Mouse (Mus musculus) T-helper 17 cell (primary cell): ENCODE measurements around the gene Pola2.

Experiments used
- in situ Hi-C, 2 experiments: fragments of 300-600 bp; cut with MboI, MseI; formaldehyde crosslinking; loops; 1 replicate in 1 of 2; 2 replicates in 1 of 2; pipeline ENCODE4 v1.15.1; 2025; ENCODE audit warnings: high pct_unique_total_duplicates in 2 of 2

The Pola2 gene

GRCm38 (mm10) chr19:5912103-5913006 lies 51.6 kb downstream of the Pola2 start:
- in situ Hi-C loops: no loop called here

GRCm38 (mm10) chr19:5911430-5912102 lies 52.4 kb downstream of the Pola2 start:
- in situ Hi-C loops: no loop called here

GRCm38 (mm10) chr19:5910221-5910620 lies 53.8 kb downstream of the Pola2 start:
- in situ Hi-C loops: no loop called here

- in situ Hi-C loops: no loop called here
These were observed 56.7 kb downstream of the Pola2 start for GRCm38 (mm10) chr19:5907275-5907674.

GRCm38 (mm10) chr19:5894002-5894678 lies 69.9 kb downstream of the Pola2 start, which contains the start of gene Tigd3:
Tigd3 (minus strand) TSS chr19:5894149.
- in situ Hi-C loops: loop anchor here in 1 of 2 experiments (10.0 kb wide), 1 partner anchor 349 kb away; no protein-coding TSS in a partner anchor

- in situ Hi-C loops: loop anchor here in 1 of 2 experiments (10.0 kb wide), 1 partner anchor 349 kb away; no protein-coding TSS in a partner anchor
These were observed 70.6 kb downstream of the Pola2 start for GRCm38 (mm10) chr19:5893282-5894001.

DNA sequence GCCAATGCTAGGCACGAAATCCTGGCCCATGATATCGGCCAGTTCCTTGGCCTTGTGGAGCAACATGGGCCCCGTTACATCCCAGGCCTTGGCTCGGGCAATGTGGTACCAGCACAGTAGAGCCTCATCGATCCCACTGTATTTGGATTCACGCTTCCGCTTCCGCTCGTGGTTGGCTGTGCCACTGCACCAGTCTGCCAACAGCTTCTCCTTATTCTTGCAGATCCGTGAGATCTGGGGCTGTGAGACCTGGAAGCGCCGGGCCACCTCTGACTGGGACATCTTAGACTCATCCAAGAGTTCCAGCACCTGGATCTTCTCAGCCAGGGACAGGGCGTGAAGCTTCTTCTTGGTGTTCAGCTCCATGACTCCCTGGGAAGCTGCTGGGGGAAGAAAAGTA lies 71.3 kb downstream of the Pola2 start:
- in situ Hi-C loops: loop anchor here in 1 of 2 experiments (10.0 kb wide), 1 partner anchor 348 kb away; no protein-coding TSS in a partner anchor

DNA sequence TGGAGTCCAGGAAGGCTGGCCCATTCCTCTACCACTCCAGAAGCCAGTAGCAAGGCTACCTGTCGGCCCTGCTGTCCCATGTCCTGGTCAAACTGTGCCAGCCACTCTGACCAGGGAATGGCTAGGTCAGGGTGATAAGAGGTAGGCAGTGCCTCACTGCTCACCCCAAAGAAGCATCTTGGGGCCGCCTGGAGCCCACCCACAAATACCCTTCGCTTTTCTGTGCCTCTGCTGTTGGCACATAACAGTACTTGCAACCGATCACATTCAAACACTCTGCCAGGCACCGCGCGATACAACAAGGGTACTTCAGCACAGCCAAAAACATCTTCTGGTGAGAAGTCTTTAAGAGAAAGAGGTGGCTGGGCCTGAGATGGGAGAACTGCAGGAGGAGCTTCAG lies 71.7 kb downstream of the Pola2 start:
- in situ Hi-C loops: loop anchor here in 1 of 2 experiments (10.0 kb wide), 1 partner anchor 347 kb away; no protein-coding TSS in a partner anchor

GRCm38 (mm10) chr19:5891521-5892258 lies 72.3 kb downstream of the Pola2 start:
- in situ Hi-C loops: loop anchor here in 1 of 2 experiments (10.0 kb wide), 1 partner anchor 347 kb away; no protein-coding TSS in a partner anchor
